In the genomic region with DNA sequence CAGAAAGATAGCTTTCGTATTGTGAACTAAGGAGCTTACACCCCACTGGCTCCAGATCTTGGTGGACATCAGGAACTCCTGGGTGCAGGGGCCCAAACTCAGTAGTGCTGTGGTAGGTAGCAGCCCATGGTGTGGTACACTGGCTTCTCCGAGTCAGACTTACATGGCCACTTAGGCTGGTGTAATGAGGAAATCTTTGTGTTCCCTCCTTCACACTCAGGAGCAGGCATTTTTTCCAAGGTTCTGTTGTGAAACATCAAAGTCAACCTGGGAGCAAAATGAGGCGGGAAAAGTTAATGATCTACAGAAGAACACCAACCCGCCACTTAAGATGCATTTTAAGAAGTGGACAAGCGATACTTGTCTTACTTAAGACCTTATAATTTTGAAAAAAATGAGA, we compare ENCODE assay signal across 27 mouse cellular contexts. TPM values are rescaled to one million over a fixed set of nuclear protein-coding genes. Genes with fewer than 3 reads are reported as not detected.
A peak's percentile ranks its signal among the peaks of the same experiment; 100 is the strongest.
DNase-seq lines count a peak whose midpoint lies in the region; ATAC-seq and TF ChIP-seq lines count a peak whose summit lies in the region.
"Had no signal": no experiment of that assay in that cellular context is flagged by ENCODE, and none has a peak within 500 bp of the region (broad histone marks: within the 10 kb centered on the region; RNA-seq: fewer than 3 reads in every experiment).

No protein-coding gene starts in this region.

- H3K9me3 ChIP-seq in kidney, embryonic 15.5 days (replicated peaks) = no peaks in the 10 kb centered on the region
- H3K9me3 ChIP-seq in intestine, postnatal 0 days (ENCODE audit: control insufficient read depth) = no peaks in the 10 kb centered on the region
- H3K9me3 ChIP-seq: embryonic facial prominence, embryonic 10.5 days; embryonic facial prominence, embryonic 13.5 days; forebrain, embryonic 12.5 days; forebrain, embryonic 15.5 days; heart, embryonic 10.5 days; heart, embryonic 13.5 days had no signal

- peaks cover 33% of the 10 kb centered on the region for H3K4me1 ChIP-seq in kidney, embryonic 15.5 days
- H3K4me1 ChIP-seq in intestine, postnatal 0 days (replicated peaks; ENCODE audit: control insufficient read depth, insufficient read depth, low read length) = 0 out of 2 replicates have a peak, but pooled peaks cover 2% of the 10 kb centered on the region
- H3K4me1 ChIP-seq: forebrain, embryonic 12.5 days; forebrain, embryonic 15.5 days had no signal

- H3K4me3 ChIP-seq in kidney, embryonic 15.5 days (replicated peaks) = no peak overlapping the region
- H3K4me3 ChIP-seq in intestine, postnatal 0 days (ENCODE audit: low read depth, low read length) = no peak overlapping the region
- H3K4me3 ChIP-seq: embryonic facial prominence, embryonic 10.5 days; embryonic facial prominence, embryonic 13.5 days; erythroblast, embryonic 14.5 days; forebrain, embryonic 12.5 days; forebrain, embryonic 15.5 days; heart, adult 2 months; heart, embryonic 10.5 days; heart, embryonic 13.5 days had no signal

- TF ChIP-seq CTCF in intestine, postnatal 0 days (IDR thresholded peaks at IDR 0.05; ENCODE audit: low read depth) = no peak

- 66% methylated on average over 5 of the region's 5 CpGs for WGBS in kidney, embryonic 15.5 days
- 56% methylated on average over 5 of the region's 5 CpGs for WGBS in intestine, postnatal 0 days

- H3K4me2 ChIP-seq in kidney, embryonic 15.5 days = no peak overlapping the region
- H3K4me2 ChIP-seq in intestine, postnatal 0 days (replicated peaks; ENCODE audit: low read depth) = no peak overlapping the region
- H3K4me2 ChIP-seq: embryonic facial prominence, embryonic 13.5 days; forebrain, embryonic 12.5 days; forebrain, embryonic 15.5 days; heart, embryonic 13.5 days; hindbrain, embryonic 14.5 days had no signal

- no peak; the same call in 1 of the 2 replicates for ATAC-seq in kidney, embryonic 15.5 days (replicated peaks; ENCODE audit: low FRiP score)
- 0 out of 2 replicates have a peak, but pooled peaks have one; percentile 38 for ATAC-seq in intestine, postnatal 0 days
- ATAC-seq: CD4-positive, CD25-positive, alpha-beta regulatory T cell, adult 4 months; forebrain, embryonic 15.5 days had no signal

- H3K36me3 ChIP-seq in kidney, embryonic 15.5 days = no peaks in the 10 kb centered on the region
- no peaks in the 10 kb centered on the region for H3K36me3 ChIP-seq in intestine, postnatal 0 days (ENCODE audit: control insufficient read depth, insufficient read depth)
- H3K36me3 ChIP-seq: embryonic facial prominence, embryonic 10.5 days; embryonic facial prominence, embryonic 13.5 days; forebrain, embryonic 12.5 days; forebrain, embryonic 15.5 days; heart, embryonic 10.5 days; heart, embryonic 13.5 days had no signal

- no peak overlapping the region for H3K9ac ChIP-seq in kidney, embryonic 15.5 days
- no peak overlapping the region for H3K9ac ChIP-seq in intestine, postnatal 0 days (ENCODE audit: low read depth, low read length)
- H3K9ac ChIP-seq: embryonic facial prominence, embryonic 13.5 days; forebrain, embryonic 12.5 days; forebrain, embryonic 15.5 days; heart, embryonic 13.5 days; hindbrain, embryonic 14.5 days had no signal

- H3K27me3 ChIP-seq in kidney, embryonic 15.5 days = no peaks in the 10 kb centered on the region
- H3K27me3 ChIP-seq in intestine, postnatal 0 days (replicated peaks; ENCODE audit: control insufficient read depth, insufficient read depth, low read length) = no peaks in the 10 kb centered on the region
- H3K27me3 ChIP-seq: embryonic facial prominence, embryonic 13.5 days; forebrain, embryonic 12.5 days; forebrain, embryonic 15.5 days; heart, embryonic 13.5 days had no signal

- DNase-seq in kidney, postnatal 10 days = no peak
- DNase-seq in lung, postnatal 36 days = peak; percentile 10
- no peak for DNase-seq in lung, postnatal 10 days
- DNase-seq in yolk sac, embryonic 10.5 days (ENCODE audit: low spot score) = peak; percentile 27
- DNase-seq: embryo, embryonic 11 days; gastrocnemius, postnatal 10 days; gastrocnemius, postnatal 36 days; heart, adult 2 months; heart, postnatal 14 days; heart, postnatal 4 days had no signal

- peak overlapping the region; percentile 19; the same call in 1 of the 2 replicates for H3K27ac ChIP-seq in kidney, embryonic 15.5 days
- no peak overlapping the region for H3K27ac ChIP-seq in intestine, postnatal 0 days (ENCODE audit: low read depth, low read length)
- H3K27ac ChIP-seq: embryonic facial prominence, embryonic 10.5 days; forebrain, embryonic 12.5 days; forebrain, embryonic 15.5 days; heart, adult 2 months; heart, embryonic 10.5 days; heart, embryonic 13.5 days; hindbrain, embryonic 14.5 days had no signal

RNA-seq across cellular contexts. Expression of gene Susd4, which starts 21.8 kb away (rescaled TPM):
- polyA plus RNA-seq in kidney, embryonic 15.5 days (2015; fragmentation: Nextera tagmentation; extraction: Ambion mirVana) = 19.8 and 20.0 TPM in 2 replicates
- 4.6 and 5.3 TPM in 2 replicates for polyA plus RNA-seq in intestine, postnatal 0 days (2015; fragmentation: Nextera tagmentation; extraction: Ambion mirVana)
- polyA plus RNA-seq: erythroblast, embryonic 14.5 days had no signal

RNA-seq across cellular contexts. Expression of gene Ccdc185, which starts 36.5 kb away (rescaled TPM):
- polyA plus RNA-seq in kidney, embryonic 15.5 days (2015; fragmentation: Nextera tagmentation; extraction: Ambion mirVana) = not detected in 2 replicates
- not detected in 2 replicates for polyA plus RNA-seq in intestine, postnatal 0 days (2015; fragmentation: Nextera tagmentation; extraction: Ambion mirVana)
- polyA plus RNA-seq: adrenal gland, adult 2 months; C2C12; CD4-positive, CD25-positive, alpha-beta regulatory T cell, adult 4 months; cerebellum, adult 2 months; cortical plate, adult 2 months; embryonic facial prominence, embryonic 10.5 days; embryonic facial prominence, embryonic 13.5 days; erythroblast, embryonic 14.5 days; forebrain, embryonic 12.5 days; forebrain, embryonic 15.5 days; heart, embryonic 13.5 days; heart, embryonic 16.5 days; hindbrain, embryonic 11.5 days; hindbrain, embryonic 14.5 days had no signal

Comparison
In these comparisons a context has a peak if more than half of its experiments do, and no peak if none do; other contexts are left out.
1. DNase-seq: peak in lung, postnatal 36 days (single experiment) and yolk sac, embryonic 10.5 days (single experiment); none in kidney, postnatal 10 days (single experiment) and lung, postnatal 10 days (single experiment).